Mouse (Mus musculus) heart, postnatal 36 days (tissue): ENCODE results near the gene Olfr1349. TPM values are rescaled to one million over a fixed set of nuclear protein-coding genes. Genes with fewer than 3 reads are reported as not detected.
"Not testable (repeated sequence)": the region's sequence is repeated elsewhere in the genome, so short reads cannot be mapped to it uniquely, and the experiment has no call there.

ENCODE experiments used
- DNase-seq, 2 experiments: peaks; one replicate each; pipeline ENCODE4 v3.0.0; 2021 to 2022
- intact Hi-C: fragments of 180-260 bp; cut with DNase I; formaldehyde crosslinking; loops from one replicate; pipeline ENCODE4 v1.15.1; 2025
- total RNA-seq, 2 experiments: library from RNA; stranded (reverse); gene quantifications; 2 replicates each; pipeline ENCODE4 v1.2.3; 2021

The Olfr1349 gene
- total RNA-seq = not detected

DNA sequence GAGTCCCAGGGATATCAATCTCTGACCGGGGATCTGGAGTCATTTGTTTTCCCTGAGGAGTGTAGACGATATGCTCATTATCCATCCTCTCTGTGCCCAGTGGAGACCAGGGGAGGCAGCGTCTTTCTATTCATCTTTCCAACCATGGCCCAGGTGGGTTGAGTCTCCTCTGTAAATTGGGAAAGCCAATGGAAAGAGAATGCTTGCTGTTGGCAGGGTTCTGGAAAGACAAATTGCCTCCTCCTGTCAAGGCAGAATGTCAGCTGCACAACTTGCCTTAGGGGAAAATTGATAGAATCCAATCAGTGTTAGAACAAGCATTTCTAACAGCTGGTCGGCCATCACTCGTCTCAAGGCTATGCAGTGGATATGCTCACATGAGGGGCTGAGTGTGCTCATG, at the start of gene Olfr1349:
Olfr1349 (minus strand) TSS at position 101 of the 400 bp plus-strand sequence.
- intact Hi-C loops = no loop called here

DNA sequence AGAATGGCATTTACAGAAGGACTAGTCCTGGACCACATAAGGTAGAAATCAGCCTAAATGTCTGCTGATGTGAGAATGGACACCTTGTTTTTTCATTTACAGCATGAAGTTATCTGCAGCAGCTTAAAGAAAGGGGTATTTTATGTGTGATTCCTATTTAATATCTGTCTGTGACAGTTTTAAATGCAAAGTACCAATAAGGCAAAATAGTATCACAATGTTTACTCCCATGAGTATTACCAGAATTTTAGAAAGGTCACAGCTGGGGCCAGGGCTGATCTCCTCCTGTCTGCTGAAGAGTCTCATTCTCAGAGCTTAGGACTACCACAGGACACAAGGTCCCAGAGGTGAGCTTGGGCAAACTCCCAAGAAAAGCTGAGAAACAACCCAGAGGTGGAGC, 41.8 kb upstream of the Olfr1349 start, which contains the start of gene Olfr1350:
Olfr1350 (plus strand) TSS at position 301 of the 400 bp plus-strand sequence.
- intact Hi-C loops = no loop called here
- no peak for DNase-seq

More for the DNA sequence above, at the start of gene Olfr1349:
- no peak for DNase-seq

DNA sequence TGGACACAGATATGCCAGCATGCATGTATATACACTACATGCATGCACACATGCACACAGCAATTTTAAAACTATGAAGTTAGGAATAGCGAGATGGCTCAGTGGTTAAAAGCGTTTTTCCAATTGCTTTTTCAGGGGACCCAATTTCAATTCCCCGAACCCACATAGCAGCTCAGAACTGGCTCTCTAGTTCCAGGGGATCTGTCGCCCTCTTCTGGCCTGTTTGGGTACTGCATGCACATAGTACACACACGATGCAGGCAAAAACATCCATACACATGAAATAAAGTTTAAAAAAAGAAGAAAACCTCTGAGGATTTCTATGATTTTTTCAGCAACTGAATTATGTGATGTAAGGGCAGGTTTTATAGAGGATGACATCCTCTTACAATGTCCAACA, 3.4 kb upstream of the Olfr1349 start:
- DNase-seq = no peak
- intact Hi-C loops = no loop called here

DNA sequence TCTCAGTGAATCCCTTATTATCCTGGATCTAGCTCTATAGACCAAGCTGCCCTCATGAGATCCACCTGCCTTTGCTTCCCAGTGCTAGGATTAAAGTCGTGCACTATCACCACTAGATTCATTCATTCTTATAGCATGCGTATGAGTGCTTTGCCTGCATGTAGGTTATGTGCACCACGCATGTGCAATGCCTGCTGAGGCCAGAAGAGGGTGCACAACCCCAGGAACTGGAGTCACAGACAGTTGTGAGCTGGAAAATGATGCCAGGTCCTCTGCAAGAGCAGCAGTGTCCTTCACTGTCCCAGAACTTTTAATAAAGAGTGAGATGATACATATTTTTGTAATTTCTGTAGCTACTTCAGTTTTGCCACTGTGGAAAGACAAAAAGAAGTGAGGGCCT, 2.3 kb upstream of the Olfr1349 start:
- DNase-seq = no peak
- intact Hi-C loops = no loop called here

DNA sequence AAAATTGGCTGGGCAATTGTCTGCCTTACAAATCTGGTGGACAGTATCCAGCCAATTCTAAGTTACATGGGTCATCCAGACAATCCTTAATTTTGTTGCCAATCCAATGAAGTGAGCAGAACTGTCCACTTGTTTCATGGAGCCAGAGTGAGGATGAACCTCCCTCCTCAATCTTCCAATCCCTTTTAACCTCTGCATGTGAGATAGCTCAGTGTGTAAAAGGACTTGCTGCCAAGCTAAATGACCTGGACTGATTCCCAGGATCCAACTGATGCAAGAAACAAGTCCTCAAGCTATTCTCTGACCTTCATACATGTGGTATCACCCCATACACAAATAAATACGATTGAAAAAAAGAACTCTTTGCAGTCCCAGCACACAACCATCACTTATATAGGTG, 1.1 kb downstream of the Olfr1349 start:
- DNase-seq = no peak
- intact Hi-C loops = no loop called here

DNA sequence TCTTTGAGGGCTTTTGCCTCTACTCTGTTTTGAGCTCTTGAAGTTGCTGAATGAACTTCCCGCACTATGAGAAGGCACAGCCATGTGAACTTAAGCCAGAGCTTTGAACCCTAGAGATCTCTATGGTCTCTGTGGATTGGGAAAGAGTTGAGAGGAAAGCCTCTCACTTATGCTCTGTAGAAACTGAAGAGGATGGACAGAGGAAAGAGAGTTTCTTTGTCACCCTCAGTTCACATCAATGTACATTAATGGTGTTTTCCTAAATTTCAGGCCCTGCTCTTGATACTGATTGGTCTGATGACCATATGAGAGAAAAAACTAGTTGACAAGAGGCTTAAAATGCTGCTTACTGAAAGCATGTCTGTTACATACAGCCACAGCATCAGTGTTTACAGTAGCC, 14.1 kb downstream of the Olfr1349 start, which contains the start of gene Olfr1348:
Olfr1348 (minus strand) TSS at position 101 of the 400 bp plus-strand sequence.
- intact Hi-C loops = no loop called here
- no peak for DNase-seq

DNA sequence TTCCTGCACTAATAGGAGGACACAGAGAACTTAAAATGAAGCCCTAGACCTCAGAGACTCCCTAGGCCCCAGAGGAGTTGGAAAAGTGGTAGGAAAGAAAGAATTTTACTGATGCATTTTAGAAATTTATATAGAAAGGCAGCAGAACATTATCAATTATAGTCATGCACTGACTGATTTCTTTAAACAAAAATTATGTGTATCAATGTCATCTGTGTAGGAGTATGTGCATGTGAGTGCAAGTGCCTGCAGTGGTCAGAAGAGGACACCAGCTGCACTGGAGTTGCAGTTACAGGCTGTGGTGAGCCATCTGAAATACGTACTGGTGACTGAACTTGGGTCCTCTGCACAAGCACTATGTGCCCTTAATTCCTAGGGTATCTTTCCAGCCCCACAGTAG, 23.1 kb downstream of the Olfr1349 start, which contains the start of gene Olfr1347:
Olfr1347 (minus strand) TSS at position 101 of the 400 bp plus-strand sequence.
- intact Hi-C loops = no loop called here
- no peak for DNase-seq

DNA sequence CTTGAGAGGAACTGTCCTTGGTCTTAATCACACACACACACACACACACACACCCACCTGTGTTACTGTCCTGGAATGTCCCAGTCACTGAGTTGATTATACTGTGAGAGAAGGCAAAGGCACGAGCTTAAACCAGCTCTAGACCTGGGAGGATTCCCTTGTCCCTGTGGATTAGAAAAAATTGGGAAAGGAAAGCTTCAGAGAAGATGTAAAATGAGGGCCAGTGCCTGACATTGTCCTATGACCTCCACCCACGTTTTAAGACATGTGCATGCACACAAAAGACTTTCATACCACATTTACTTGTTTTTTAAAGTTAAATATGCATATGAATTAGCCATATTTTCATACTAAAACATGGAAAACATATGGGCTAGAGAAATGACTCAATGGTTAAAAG, 35.9 kb downstream of the Olfr1349 start, which contains the start of gene Olfr5:
Olfr5 (minus strand) TSS at position 101 of the 400 bp plus-strand sequence.
- intact Hi-C loops = no loop called here
- DNase-seq = no peak

DNA sequence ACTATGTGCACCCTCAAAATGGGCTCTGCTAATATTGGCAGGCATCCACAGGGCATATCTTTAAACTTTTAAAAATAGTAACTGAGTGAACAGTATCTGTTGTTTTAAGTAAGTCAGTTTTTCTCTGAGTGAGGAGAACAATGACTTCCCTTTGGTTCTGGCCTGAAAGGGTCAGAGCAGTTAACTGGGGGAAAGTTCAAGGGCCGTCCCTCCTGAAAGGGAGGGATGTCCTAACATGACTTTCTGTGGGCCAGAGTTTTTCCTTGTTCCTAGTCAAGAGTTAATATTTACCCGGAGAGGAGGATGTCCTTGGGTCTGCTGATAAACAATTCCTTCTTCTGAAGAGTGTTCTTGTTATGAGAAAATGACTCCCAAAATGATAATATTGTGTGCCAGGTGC, 45.1 kb downstream of the Olfr1349 start:
- DNase-seq, intact Hi-C loops: not testable (repeated sequence)

DNA sequence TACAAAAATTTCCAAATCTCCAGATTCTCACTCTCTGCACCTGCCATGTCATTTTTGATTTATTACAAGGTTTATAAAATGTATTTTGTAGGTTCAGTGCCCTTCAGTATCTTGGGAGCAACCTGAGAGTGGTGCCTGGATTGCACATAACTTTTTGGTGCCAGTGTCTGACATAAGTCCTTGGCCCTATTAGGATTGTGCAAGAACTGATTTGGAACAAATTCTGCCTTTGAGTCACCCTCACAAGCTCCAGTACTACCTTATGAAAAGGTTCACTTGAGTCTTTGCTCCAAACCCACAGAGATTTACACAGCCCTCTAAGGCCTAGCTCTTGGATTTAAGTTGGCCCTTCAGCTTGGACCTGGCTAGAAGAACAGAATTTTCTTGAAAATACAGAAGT, 55.8 kb downstream of the Olfr1349 start, which contains the start of gene Olfr1346:
Olfr1346 (plus strand) TSS at position 151 of the 400 bp plus-strand sequence.
- DNase-seq = no peak
- intact Hi-C loops = no loop called here

Other genes with a start within 250 kb of the Olfr1349 start
- gene Zfp667, start 236.4 kb downstream of the Olfr1349 start, total RNA-seq = 1 to 10 TPM; 3.4 to 4.0 TPM
- gene Zfp583, start 191.7 kb downstream of the Olfr1349 start, total RNA-seq = 1 to 10 TPM; 1.1 to 1.8 TPM
- under 1 TPM; 0.16 to 0.33 TPM for gene Gm3854, start 179.2 kb downstream of the Olfr1349 start, total RNA-seq
- gene Zfp78, start 159.7 kb downstream of the Olfr1349 start, total RNA-seq = 1 to 10 TPM; 2.4 to 3.0 TPM
- 1 to 10 TPM; 2.9 to 3.1 TPM for gene Zfp28, start 139.7 kb downstream of the Olfr1349 start, total RNA-seq
- gene Smim17, start 124.2 kb downstream of the Olfr1349 start, total RNA-seq = not detected
- gene Gm20715, start 112.7 kb downstream of the Olfr1349 start, total RNA-seq = not detected
- gene Olfr1344, start 84.3 kb downstream of the Olfr1349 start, total RNA-seq = not detected
- gene Olfr1336, start 66.8 kb downstream of the Olfr1349 start, total RNA-seq = not detected
- gene Olfr1346, start 55.8 kb downstream of the Olfr1349 start, total RNA-seq = not detected
- not detected for gene Olfr5, start 36.0 kb downstream of the Olfr1349 start, total RNA-seq
- gene Olfr1347, start 23.2 kb downstream of the Olfr1349 start, total RNA-seq = not detected
- not detected for gene Olfr1348, start 14.2 kb downstream of the Olfr1349 start, total RNA-seq
- not detected for gene Olfr1350, start 41.9 kb upstream of the Olfr1349 start, total RNA-seq
- 1 to 10 TPM; 3.7 to 4.6 TPM for gene Zim1, start 173.5 kb upstream of the Olfr1349 start, total RNA-seq
- gene Peg3, start 207.5 kb upstream of the Olfr1349 start, total RNA-seq = 10 to 100 TPM in 1 of 2 experiments, 1 to 10 TPM in 1; 7.6 to 11.3 TPM
- gene Usp29, start 207.6 kb upstream of the Olfr1349 start, total RNA-seq = under 1 TPM; 0.08 to 0.17 TPM